Mouse (Mus musculus) urinary bladder, postnatal 10 days (tissue): ENCODE results near the gene Nrxn1.

Source experiments
- DNase-seq: peaks from one replicate; pipeline ENCODE4 v3.0.0; 2022; ENCODE audit warnings: low spot score

Nrxn1 gene

DNA sequence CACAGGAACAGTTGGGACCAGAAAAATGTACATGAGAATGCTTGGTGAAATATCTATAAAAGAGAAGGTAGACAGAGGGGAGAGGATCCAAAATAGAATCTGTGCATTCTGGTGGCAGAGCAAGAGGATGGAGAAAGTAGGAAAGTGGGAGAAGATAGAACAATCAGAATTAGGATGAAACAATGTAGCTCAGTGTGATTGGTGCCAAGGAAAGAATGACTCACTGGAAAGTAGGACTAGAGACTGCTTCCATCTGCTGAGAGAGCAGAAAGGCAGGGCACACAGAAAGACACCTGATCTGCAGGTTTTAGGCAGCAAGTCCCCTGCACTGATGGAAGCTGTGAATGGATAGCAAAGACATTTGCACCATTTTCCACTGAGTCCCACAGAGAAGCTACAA, 657.0 kb downstream of the Nrxn1 start:
- DNase-seq = no peak

DNA sequence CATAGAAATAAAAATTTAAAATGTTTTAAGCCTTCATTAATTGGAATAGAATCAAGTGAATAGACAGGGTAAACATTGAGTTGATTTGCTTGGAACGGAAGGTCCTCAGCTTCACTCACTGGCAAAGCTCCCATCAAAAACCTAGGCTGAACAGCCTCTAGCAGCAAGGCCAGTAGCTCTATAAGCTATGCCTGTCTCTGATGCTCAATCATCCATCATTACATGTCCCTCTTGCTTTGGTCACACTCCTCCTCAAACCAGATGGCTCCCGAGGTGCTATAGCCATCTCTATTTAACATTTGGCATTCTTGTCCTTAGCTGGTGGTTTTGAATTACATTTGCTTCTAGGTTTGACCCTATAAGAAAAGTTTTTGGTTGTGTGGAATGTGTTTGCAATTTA, 657.5 kb downstream of the Nrxn1 start:
- no peak for DNase-seq

DNA sequence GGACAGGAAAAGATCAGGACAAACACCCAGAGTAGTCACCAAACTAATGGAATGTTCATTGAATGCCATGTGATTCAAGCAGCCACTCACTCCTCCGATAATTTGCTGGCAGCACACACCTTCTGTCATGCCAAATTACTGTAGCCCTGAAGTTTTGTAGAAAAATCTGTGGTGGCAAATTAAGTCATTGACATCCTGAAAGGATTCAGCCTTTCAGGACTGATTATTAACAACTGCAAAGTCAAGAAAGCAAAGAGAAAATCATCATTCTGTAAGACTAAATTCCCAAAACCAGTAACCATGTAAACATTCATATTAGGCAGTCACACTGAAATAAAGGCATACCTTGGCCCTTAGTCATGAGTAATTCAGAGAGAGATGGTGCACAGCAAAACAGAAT, 662.7 kb downstream of the Nrxn1 start:
- no peak for DNase-seq

DNA sequence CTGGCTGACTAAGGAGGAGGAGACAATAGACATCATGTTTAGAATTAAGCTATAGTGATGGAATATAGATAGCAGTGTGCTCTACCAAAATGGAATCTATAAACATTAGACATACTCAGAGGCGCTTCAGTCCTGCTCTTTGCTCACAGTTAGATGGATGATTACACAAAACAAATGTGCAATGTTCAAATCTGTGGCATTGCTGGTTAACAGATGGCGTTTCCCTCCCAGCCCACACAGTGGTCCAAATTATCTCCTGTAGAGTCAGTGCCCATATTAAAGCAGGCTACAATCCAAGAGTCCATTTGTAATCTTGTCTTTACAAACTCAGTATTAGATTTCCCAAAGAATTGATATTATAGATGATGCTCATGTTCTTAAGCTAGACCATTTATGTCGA, 666.9 kb downstream of the Nrxn1 start:
- no peak for DNase-seq

DNA sequence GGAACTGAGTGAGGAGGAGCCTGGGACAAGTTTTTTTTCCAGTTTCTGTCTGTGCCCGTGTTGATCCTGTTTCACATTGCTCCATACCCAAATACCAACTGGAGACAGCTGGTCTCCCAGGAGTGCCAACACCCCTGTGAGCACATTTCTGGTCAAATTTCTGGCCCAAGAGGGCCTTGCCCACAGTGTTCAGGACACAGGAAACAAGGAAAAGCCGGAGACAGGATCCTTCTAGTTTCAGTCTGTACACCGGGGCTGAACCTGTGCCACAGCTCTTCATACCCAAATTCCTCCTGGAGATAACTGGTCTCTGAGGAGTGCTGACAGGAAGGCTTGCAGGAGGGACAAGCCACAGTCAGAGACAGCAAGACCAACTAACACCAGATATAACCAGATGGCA, 670.3 kb downstream of the Nrxn1 start:
- no peak for DNase-seq

DNA sequence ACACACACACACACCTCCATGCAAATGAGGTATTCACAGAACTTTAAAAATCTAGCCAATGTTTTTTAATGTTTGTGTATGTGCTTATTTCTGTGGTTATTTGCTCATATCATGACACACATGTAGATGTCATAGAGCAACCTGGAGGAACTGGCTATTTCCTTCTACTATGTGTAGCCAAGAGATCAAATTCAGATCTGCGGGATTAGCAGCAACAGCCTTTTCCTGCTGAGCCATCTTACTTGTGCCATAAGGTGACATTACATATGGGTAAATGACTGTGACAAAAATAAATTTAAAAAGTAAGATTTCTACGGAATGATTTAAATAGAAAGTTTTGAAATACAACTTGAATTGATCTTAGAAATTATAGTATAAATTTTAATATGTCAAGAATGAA, 672.1 kb downstream of the Nrxn1 start:
- DNase-seq = no peak

DNA sequence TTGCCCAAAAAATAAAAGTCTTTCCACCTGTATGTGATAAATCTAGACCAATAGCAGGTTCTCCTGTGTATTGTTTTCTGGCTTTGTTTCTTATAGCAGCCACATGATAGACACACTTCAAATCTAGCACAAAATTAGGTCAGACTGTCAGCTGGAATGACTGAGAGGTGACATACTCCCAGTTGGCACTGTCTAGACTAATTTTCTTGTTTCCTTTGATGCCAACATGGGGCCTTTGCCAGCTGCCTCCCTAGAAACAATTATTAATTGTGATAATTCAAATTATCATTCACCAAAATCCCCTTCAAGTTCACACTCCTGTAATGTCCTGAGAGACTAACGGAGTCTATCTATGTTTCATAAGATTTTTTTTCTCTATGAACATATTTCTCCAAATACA, 673.3 kb downstream of the Nrxn1 start:
- DNase-seq = no peak

DNA sequence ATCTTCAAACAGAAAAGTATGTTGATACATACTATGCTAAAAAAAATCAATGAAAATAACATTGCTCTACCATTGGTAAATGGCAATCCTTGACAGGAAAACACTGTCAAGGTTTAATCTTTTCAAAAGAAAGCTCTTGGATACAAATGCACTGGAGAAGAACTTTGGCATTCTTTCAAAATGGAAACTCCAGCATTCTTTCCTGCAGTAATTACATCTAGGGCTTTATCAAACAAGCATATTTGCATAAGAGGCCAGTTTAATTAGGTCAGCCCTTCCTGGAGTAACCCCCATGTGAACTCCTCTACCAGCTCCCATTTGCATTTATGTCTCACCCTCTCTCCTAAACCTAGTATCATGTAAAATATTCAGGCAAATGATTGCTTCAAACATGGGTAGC, 696.5 kb downstream of the Nrxn1 start:
- no peak for DNase-seq

DNA sequence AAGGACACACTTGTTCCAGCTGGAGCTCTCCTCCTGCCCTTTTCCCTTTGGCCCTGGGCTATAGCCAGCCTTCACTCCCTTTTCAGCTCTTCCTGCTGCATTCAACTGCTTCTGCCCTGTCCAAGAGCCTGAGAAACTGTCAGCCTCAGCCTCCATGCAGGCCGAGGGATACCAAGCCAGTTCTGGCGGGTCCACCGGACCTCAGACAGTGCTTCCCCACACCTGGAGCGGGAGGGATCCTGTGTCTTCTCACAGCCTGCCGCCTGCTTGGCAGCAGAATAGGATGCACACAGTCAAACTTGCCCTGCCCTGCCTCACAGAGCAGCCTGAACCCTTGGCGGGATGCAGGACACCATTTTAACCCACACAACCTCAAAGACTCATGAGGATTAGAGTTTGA, 698.3 kb downstream of the Nrxn1 start:
- no peak for DNase-seq

DNA sequence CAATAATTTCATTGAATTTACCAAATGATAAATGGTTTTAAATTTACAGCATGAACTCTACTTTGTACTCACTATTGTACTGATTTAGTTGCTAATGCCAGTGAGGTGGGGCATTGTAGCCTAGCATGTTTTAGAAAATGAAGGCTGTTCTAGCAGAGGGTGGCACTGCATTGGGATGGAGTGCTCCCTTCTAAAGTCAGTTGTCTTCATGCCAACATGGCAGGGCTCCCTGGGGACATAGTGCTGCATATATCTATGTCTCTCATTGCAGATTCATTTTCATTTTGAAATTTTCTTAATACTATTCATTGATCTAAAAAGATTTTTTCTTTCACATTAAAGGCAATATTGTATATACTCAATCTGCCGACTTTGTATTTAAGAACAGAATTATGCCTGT, 700.1 kb downstream of the Nrxn1 start:
- DNase-seq = no peak

DNA sequence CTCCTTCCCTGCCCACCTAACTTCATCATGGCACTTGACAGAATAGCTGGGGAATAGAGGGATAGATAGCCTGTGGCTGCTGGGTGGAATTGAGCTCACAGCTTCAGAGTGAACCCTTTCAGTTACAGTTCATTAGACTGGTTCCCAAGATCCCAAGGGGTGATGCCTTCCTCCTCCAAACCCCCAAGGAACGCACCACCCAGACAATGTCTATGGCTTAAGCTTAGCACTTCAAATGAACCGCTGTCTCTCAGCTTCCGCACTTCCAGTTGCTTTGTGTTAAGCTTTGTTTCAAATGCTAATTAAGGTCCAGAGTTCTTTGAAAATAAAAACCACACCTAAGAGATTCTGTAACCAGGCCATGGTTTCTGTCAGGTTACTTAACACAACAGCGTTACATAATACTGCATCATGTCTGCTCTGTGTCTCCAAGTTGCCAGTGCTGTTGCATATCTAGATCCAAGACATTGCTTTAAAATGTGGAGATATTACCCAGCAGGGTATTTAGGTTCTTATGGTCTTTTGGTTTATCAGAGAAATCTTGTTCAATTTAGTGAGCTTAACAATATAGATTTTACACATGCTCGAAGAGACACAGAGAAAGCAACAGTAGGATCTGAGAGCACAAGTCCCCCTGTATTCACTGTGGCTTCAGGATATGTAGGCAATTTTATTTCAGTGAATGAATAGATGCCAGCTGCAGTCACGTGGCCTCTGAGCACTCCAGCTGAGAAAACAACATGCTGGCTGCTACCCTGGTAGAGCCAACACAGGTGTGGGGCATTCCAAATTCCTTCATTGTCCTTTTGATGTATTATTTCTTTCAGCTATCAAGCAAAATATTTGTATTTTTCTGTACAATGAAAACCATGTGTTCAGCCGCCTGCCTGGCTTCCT, 702.3 kb downstream of the Nrxn1 start:
- no peak for DNase-seq

DNA sequence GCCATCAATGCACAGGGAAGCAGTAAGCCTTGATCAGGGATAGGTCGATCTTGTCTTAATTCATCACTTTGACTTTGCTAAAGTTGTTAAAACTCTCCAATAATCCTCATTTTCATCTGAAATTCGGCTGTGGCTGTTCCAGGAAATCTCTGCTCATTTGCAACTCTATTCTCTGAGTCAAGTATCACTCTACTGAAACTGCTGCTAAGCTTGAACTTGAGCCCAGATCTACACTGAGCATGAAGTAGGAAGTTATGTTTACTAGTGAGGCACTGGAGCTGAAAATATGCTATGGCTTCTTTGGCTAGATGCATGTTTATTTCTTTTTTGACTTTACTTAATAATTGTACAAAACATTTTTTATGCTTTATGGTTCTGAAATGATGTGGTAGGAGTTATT, 708.0 kb downstream of the Nrxn1 start:
- no peak for DNase-seq

DNA sequence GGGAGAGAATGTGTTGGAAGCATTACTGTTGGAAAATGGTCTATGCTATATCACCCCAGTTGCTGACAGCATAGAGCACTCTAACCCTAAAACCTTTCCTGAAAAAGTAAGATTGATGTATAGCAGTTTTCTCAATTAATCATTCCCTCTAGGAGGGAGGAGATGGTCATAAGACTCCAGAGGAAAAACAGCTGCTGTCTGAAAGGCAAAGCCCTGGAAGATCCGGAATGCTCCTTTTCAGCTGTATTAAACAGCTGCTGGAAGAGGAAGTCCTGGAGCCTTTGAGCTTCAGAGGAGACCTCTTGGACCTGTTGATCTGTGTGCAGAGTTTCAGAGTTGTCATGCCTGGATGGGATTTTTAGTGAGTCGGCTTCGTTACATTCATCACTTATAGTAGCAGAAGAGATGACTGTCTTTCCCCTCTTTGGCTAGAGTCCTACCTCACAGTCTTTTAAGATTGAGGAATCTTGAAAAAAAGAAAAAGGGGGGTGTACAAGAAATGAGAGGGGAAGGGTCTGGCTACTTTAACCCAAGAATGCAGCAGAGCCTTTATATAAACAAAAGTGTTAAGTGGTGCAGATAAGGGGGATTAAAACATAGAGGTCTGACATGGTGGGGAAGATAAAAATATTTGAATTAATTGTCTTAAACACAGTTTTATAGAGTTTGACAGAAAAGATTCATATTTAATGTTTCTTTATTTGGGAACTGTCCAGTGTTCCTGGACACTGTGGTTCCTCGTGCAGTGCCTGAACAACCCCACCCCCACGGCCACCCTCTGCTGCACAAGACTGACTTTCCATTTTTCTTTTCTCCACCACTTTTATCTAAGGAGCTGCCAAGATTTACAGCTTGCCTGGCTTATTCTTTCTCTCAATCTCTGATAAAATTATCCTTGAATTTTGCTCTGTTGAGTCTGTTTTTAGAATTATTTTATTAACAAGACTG, 710.1 kb downstream of the Nrxn1 start:
- DNase-seq = no peak

DNA sequence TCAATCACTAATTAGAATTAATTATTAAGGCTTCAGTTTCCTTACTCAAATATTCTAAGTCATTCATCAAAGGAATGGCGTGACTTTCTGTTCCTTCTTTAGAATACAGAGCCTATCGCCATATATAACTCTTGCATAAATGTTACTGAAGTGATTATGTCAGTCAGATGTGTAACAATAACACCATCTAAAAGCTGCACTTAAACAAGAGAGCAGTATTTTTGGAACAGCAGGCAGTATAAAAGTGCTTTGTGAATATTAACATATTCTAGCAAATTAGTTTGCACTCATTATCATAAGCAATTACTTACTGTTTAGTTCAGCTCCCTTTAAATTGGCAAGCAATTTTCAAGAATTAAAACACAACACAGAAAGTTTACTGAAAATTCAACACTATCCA, 716.3 kb downstream of the Nrxn1 start:
- DNase-seq = no peak

DNA sequence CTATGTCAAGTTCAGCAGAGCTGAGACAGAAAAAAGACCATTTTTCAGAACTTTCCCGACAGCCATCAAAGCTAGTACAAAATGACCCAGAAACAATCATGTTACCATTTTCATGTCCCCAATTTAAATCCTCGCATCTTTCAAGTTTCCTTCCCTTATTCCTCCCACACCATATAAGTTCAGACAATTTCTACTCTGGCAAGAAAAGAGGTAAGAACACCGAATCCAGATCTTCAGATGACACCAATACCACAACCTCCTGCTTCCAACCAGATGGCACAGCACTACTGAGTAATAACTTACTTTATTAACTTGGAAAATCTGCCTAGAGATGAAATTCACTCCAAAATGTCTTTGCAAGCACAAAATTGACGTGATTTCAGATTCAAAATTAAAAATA, 730.7 kb downstream of the Nrxn1 start:
- no peak for DNase-seq

DNA sequence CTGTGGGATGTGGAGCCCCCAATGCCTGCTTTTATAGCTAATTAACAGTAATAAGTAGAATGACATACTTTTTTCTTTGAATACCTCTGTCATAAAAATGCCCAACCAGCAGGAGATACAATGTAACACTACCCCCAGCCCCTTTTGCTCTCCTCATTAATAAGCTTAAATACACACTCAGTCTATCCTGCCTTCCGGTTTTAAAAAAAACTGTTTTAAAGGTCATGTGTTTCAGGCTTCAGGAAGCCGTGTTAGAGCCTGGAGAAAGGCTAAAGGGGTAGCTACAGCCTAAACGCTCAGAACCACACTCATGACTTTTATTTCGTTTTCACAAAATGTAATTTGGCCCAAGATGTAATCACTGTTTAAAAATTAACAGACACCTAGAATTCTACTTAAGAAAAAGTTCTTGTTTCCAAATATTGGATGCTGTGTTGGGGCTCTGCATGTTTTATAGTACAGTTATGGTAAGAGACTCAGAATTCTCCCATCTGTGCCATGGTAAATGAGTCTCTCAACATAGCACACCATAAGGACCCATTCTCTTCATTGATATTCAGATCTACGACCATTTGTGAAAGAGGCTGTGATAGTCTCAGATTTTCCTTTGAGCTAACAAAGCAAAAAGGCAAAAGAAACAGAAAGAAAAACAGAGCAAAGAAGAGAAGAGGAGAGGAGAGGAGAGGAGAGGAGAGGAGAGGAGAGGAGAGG, 743.3 kb downstream of the Nrxn1 start:
- no peak for DNase-seq

DNA sequence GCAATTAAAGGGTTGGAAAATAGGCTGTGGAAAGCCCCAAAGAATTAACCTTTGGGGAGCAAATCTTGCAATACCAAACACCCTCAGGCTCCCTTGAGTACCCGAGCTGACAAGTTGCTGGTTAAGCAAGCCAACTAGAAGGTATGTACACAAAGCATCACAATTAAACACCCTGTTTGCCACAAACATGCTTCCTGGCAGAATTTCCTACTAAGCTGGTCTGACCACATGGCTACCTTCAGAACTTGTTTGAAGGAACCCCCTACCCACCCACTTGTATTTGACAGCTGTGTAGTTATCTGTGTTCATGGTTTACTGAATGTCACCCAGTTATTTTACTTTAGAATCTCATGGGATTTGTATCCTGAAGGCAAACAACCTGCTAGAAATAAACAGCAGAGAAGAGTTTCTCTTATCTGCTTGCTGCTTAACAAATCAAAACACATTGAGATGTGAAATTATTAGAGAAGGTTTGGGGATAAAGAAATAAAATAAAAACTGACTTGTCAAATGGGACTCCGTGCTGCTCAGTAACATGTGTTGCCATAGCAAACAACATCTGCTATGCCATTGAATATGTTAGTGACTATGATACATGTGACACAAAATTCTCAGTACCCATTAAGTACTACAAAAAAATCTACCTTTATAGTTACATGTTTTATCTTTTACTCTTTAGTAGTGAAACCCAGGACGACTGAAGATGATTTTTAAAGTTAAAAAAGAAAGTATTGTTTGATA, 746.0 kb downstream of the Nrxn1 start:
- DNase-seq = no peak

DNA sequence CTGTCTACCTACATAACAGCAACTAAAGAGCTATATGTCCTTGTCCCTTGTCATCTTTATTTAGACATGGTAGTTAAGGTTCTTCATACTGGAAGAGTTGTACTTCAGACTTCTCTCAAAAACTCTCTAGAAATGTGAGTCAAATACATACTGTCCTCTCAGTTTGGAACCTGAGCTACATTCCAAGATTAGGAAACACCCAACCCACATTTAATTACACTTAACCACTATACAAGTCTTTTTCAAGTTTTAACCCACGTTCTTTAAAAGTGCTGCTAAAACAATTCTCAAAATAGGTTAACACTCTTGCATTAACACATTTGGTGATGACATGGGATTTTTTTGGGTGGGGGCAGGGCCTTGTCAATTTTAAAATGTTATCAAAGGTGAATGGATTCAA, 759.4 kb downstream of the Nrxn1 start:
- DNase-seq = no peak

DNA sequence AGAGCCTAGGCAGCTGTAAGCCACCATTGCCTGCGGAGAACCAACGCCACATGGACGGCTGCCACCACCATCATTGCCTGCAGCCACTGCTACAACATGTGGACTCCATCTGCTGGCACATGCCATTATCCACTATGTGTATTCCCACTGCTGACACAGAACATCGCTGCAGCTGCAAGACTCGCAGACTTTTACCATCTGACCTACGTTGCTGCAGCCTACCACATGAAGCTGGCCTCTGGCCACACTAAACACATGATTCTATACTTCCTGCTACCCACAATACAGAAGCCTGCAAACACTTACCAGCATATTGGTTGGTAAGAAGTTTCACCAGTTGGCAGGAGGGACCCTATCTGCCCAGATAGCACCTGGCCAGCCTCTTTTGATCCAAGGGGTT, 769.2 kb downstream of the Nrxn1 start:
- no peak for DNase-seq

DNA sequence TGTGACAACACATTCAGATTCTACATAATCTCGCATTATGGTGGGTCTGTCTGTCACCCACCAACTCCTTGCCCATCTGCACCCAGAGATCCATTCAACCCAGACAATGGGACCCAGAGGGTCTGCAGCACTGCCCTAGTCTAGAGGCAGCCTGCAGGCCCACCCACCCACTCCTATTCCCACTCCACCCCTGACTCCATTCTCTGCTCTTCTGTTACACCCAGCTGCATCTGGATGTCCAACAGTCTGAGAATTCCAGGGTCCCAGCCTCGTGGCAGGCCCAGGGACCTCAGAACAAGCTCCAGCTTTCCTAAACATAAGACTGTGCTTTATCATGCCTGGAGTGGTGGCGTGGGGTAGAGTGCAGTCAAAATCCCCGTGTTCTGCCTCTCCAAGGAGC, 820.6 kb downstream of the Nrxn1 start:
- DNase-seq = no peak

DNA sequence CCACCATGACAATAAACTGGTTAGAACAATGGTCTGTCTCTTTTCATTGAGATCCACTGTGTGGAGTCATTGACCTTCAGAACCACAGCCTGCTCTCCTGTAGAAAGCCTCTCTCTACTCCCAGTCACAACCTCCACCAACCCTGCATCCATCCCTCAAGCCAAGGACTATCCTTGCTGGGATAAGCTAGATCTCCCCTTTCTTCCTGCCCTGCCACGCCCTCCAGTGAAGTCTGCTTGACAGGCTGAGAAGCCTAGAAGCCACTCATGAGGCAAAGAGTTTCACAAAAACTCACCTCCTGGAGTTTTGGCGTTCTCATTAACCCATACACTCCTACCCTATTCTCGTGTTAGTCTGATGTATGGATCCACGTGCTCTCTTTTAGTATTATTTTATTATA, 821.7 kb downstream of the Nrxn1 start:
- DNase-seq = no peak

DNA sequence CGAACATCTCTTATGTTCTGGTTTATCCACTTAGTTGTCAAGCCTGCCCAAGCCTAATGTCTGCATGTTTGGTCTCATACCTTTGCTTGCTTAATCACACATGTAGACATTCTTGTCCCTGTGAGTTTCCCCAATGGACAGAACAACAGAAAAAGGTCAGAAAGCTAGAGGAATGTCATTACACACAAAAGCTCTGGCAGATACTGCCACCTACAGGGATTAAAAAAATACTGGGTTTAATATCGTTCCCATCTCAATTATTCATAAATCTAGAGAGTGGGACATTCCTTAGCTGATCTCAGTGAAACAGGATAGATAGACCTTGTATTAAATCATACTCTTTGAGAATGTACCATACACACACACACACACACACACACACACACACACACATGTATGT, 823.7 kb downstream of the Nrxn1 start:
- DNase-seq = no peak
